Mouse (Mus musculus) cerebellum, adult 2 months (tissue): ENCODE results near the gene Arhgap33.

Source experiments
- CTCF ChIP-seq: fragments of 200-500 bp; IDR thresholded peaks from 2 replicates; pipeline ENCODE4 v1.5.1; 2011; ENCODE audit warnings: low read depth, mild to moderate bottlenecking, control low read depth, low read length, moderate library complexity, borderline replicate concordance; ENCODE audit not compliant: insufficient read depth
- POLR2A ChIP-seq: fragments of 200-500 bp; IDR thresholded peaks from 2 replicates; pipeline ENCODE4 v1.6.1; 2011; ENCODE audit warnings: low read length, control low read depth, borderline replicate concordance; ENCODE audit not compliant: insufficient read depth

- TF ChIP-seq CTCF (no peak), POLR2A (no peak)
Measured at GRCm38 (mm10) chr7:30533941-30534632, 773 bp downstream of the Arhgap33 start.
